Mouse (Mus musculus) embryonic facial prominence, embryonic 13.5 days (tissue): ENCODE measurements around the gene Cald1. TPM values are rescaled to one million over a fixed set of nuclear protein-coding genes. Genes with fewer than 3 reads are reported as not detected.

Experiments
- ATAC-seq: fragments of 200-750 bp; cut with Nextera tagmentation; 2 replicates; pipeline ENCODE4 v1.8.0; 2017; ENCODE audit warnings: low read depth; ENCODE audit not compliant: insufficient number of reproducible peaks, insufficient read depth, low FRiP score, low TSS enrichment
- H3K27ac ChIP-seq: fragments of 300-500 bp; sonication (generic); 2 replicates; pipeline ENCODE4 v1.5.1; 2015; ENCODE audit warnings: moderate library complexity, mild to moderate bottlenecking, inconsistent platforms
- H3K27me3 ChIP-seq: fragments of 300-500 bp; sonication (generic); 2 replicates; pipeline ENCODE4 v1.6.1; 2015; ENCODE audit warnings: mild to moderate bottlenecking, inconsistent platforms
- H3K36me3 ChIP-seq: fragments of 300-500 bp; sonication (generic); 2 replicates; pipeline ENCODE4 v1.6.1; 2015; ENCODE audit warnings: mild to moderate bottlenecking, inconsistent platforms
- H3K4me1 ChIP-seq: fragments of 300-500 bp; sonication (generic); 2 replicates; pipeline ENCODE4 v1.6.1; 2015; ENCODE audit warnings: inconsistent platforms
- H3K4me2 ChIP-seq: fragments of 300-500 bp; sonication (generic); 2 replicates; pipeline ENCODE4 v1.6.1; 2015; ENCODE audit warnings: moderate library complexity, mild to moderate bottlenecking, inconsistent platforms
- H3K4me3 ChIP-seq: fragments of 300-500 bp; sonication (generic); 2 replicates; pipeline ENCODE4 v1.5.1; 2015; ENCODE audit warnings: mild to moderate bottlenecking, inconsistent platforms
- H3K9ac ChIP-seq: fragments of 300-500 bp; sonication (generic); 2 replicates; pipeline ENCODE4 v1.6.1; 2015; ENCODE audit warnings: mild to moderate bottlenecking, inconsistent platforms
- H3K9me3 ChIP-seq: fragments of 300-500 bp; sonication (generic); 2 replicates; pipeline ENCODE4 v1.6.1; 2016; ENCODE audit warnings: inconsistent platforms
- WGBS: fragments of 180-500 bp; shearing (Covaris S2); methylation state at CpG from one replicate; pipeline ENCODE4 v1.1.7; 2015; ENCODE audit warnings: mixed read lengths; 5-methylcytosine and 5-hydroxymethylcytosine counted together
- polyA plus RNA-seq: library from polyadenylated mRNA; unstranded; fragments of >200 nt; fragmentation: Nextera tagmentation; extraction: Ambion mirVana; gene quantifications from 2 replicates; pipeline ENCODE4 v1.2.1, GENCODE M21; 2015

Cald1 gene
- polyA plus RNA-seq, 1 experiment from 2014 or later: 463 TPM

- no peak overlapping the region for H3K9ac ChIP-seq
- no peak for ATAC-seq
- H3K4me1 ChIP-seq: peaks cover 34% of the 10 kb centered on the region
- no peaks in the 10 kb centered on the region for H3K27me3 ChIP-seq
- 53% methylated on average over 4 of the region's 4 CpGs for WGBS
- no peak overlapping the region for H3K4me2 ChIP-seq
- peak overlapping the region; percentile 78 for H3K27ac ChIP-seq
- peaks cover 51% of the 10 kb centered on the region for H3K36me3 ChIP-seq
- H3K9me3 ChIP-seq: no peaks in the 10 kb centered on the region
- H3K4me3 ChIP-seq: no peak overlapping the region
Observed at GRCm38 (mm10) chr6:34743946-34744345, 145.6 kb downstream of the Cald1 start.

GRCm38 (mm10) chr6:34747846-34748245 lies 149.5 kb downstream of the Cald1 start:
- H3K9ac ChIP-seq: no peak overlapping the region
- peaks cover 45% of the 10 kb centered on the region for H3K4me1 ChIP-seq
- 65% methylated on average over 6 of the region's 6 CpGs for WGBS
- no peaks in the 10 kb centered on the region for H3K27me3 ChIP-seq
- H3K4me3 ChIP-seq: no peak overlapping the region
- peaks cover 65% of the 10 kb centered on the region for H3K36me3 ChIP-seq
- no peak overlapping the region for H3K27ac ChIP-seq
- no peak overlapping the region for H3K4me2 ChIP-seq
- H3K9me3 ChIP-seq: no peaks in the 10 kb centered on the region
- no peak for ATAC-seq

GRCm38 (mm10) chr6:34748566-34748965 lies 150.3 kb downstream of the Cald1 start:
- Histone ChIP-seq H3K36me3 (peaks cover 67% of the 10 kb centered on the region), H3K27ac (no peak overlapping the region), H3K9ac (no peak overlapping the region), H3K9me3 (no peaks in the 10 kb centered on the region), H3K4me3 (no peak overlapping the region), H3K4me1 (peaks cover 38% of the 10 kb centered on the region), H3K27me3 (no peaks in the 10 kb centered on the region), H3K4me2 (no peak overlapping the region)
- ATAC-seq: no peak
- 42% methylated on average over 11 of the region's 11 CpGs for WGBS

GRCm38 (mm10) chr6:34749526-34749925 lies 151.2 kb downstream of the Cald1 start:
- peaks cover 32% of the 10 kb centered on the region for H3K4me1 ChIP-seq
- no peak overlapping the region for H3K9ac ChIP-seq
- no peak for ATAC-seq
- peaks cover 66% of the 10 kb centered on the region for H3K36me3 ChIP-seq
- 0 out of 2 replicates have a peak overlapping the region, but pooled peaks have one; percentile 11 for H3K27ac ChIP-seq
- H3K27me3 ChIP-seq: no peaks in the 10 kb centered on the region
- H3K4me2 ChIP-seq: no peak overlapping the region
- 79% methylated on average over 6 of the region's 6 CpGs for WGBS
- H3K9me3 ChIP-seq: no peaks in the 10 kb centered on the region
- H3K4me3 ChIP-seq: no peak overlapping the region

- Histone ChIP-seq H3K4me1 (peaks cover 31% of the 10 kb centered on the region), H3K9me3 (no peaks in the 10 kb centered on the region), H3K27ac (0 out of 2 replicates have a peak overlapping the region, but pooled peaks have one; percentile 28), H3K27me3 (no peaks in the 10 kb centered on the region), H3K9ac (no peak overlapping the region), H3K36me3 (peaks cover 61% of the 10 kb centered on the region), H3K4me3 (no peak overlapping the region), H3K4me2 (no peak overlapping the region)
- 72% methylated on average over 7 of the region's 7 CpGs for WGBS
- ATAC-seq: no peak
Observed at GRCm38 (mm10) chr6:34750487-34751120, 152.3 kb downstream of the Cald1 start.

GRCm38 (mm10) chr6:34751625-34752024 lies 153.3 kb downstream of the Cald1 start:
- H3K27me3 ChIP-seq: no peaks in the 10 kb centered on the region
- H3K9ac ChIP-seq: no peak overlapping the region
- H3K9me3 ChIP-seq: no peaks in the 10 kb centered on the region
- H3K36me3 ChIP-seq: peaks cover 62% of the 10 kb centered on the region
- no peak overlapping the region for H3K4me2 ChIP-seq
- H3K4me1 ChIP-seq: peaks cover 31% of the 10 kb centered on the region
- ATAC-seq: no peak
- no peak overlapping the region for H3K4me3 ChIP-seq
- H3K27ac ChIP-seq: no peak overlapping the region

GRCm38 (mm10) chr6:34754448-34754847 lies 156.1 kb downstream of the Cald1 start:
- Histone ChIP-seq H3K36me3 (peaks cover 67% of the 10 kb centered on the region), H3K27me3 (no peaks in the 10 kb centered on the region), H3K4me1 (peaks cover 7% of the 10 kb centered on the region; the same call in 1 of the 2 replicates), H3K9me3 (no peaks in the 10 kb centered on the region), H3K4me3 (no peak overlapping the region), H3K4me2 (no peak overlapping the region), H3K9ac (no peak overlapping the region), H3K27ac (no peak overlapping the region)
- WGBS: 25% methylated on average over 5 of the region's 5 CpGs
- ATAC-seq: no peak

- WGBS: 91% methylated on average over 2 of the region's 2 CpGs
Observed at GRCm38 (mm10) chr6:34758340-34758739, 160.0 kb downstream of the Cald1 start.

GRCm38 (mm10) chr6:34760023-34760422 lies 161.7 kb downstream of the Cald1 start:
- Histone ChIP-seq H3K27ac (no peak overlapping the region), H3K4me1 (no peaks in the 10 kb centered on the region), H3K4me3 (no peak overlapping the region), H3K9ac (no peak overlapping the region), H3K27me3 (no peaks in the 10 kb centered on the region), H3K4me2 (no peak overlapping the region), H3K9me3 (no peaks in the 10 kb centered on the region), H3K36me3 (peaks cover 96% of the 10 kb centered on the region)
- 42% methylated on average over 4 of the region's 4 CpGs for WGBS
- ATAC-seq: no peak

More at GRCm38 (mm10) chr6:34758340-34758739, 160.0 kb downstream of the Cald1 start:
- no peaks in the 10 kb centered on the region for H3K9me3 ChIP-seq
- H3K36me3 ChIP-seq: peaks cover 79% of the 10 kb centered on the region
- no peak overlapping the region for H3K4me2 ChIP-seq
- H3K9ac ChIP-seq: no peak overlapping the region
- no peak overlapping the region for H3K27ac ChIP-seq
- no peaks in the 10 kb centered on the region for H3K27me3 ChIP-seq
- H3K4me3 ChIP-seq: no peak overlapping the region
- no peak for ATAC-seq
- H3K4me1 ChIP-seq: no peaks in the 10 kb centered on the region

GRCm38 (mm10) chr6:34765721-34766120 lies 167.4 kb downstream of the Cald1 start:
- H3K27me3 ChIP-seq: no peaks in the 10 kb centered on the region
- H3K36me3 ChIP-seq: peaks cover 90% of the 10 kb centered on the region
- no peak overlapping the region for H3K9ac ChIP-seq
- WGBS: 89% methylated on average over 5 of the region's 5 CpGs
- no peaks in the 10 kb centered on the region for H3K9me3 ChIP-seq
- H3K27ac ChIP-seq: no peak overlapping the region
- no peak overlapping the region for H3K4me2 ChIP-seq
- H3K4me3 ChIP-seq: no peak overlapping the region
- H3K4me1 ChIP-seq: no peaks in the 10 kb centered on the region
- ATAC-seq: no peak

- Histone ChIP-seq H3K4me2 (no peak overlapping the region), H3K27ac (no peak overlapping the region), H3K9ac (no peak overlapping the region), H3K36me3 (peaks cover 77% of the 10 kb centered on the region), H3K4me3 (no peak overlapping the region), H3K9me3 (no peaks in the 10 kb centered on the region), H3K4me1 (no peaks in the 10 kb centered on the region), H3K27me3 (no peaks in the 10 kb centered on the region)
- no peak for ATAC-seq
- 83% methylated on average over 2 of the region's 2 CpGs for WGBS
Observed at GRCm38 (mm10) chr6:34769984-34770383, 171.7 kb downstream of the Cald1 start.

GRCm38 (mm10) chr6:34770491-34770890 lies 172.2 kb downstream of the Cald1 start:
- Histone ChIP-seq H3K4me3 (no peak overlapping the region), H3K36me3 (peaks cover 73% of the 10 kb centered on the region), H3K4me1 (no peaks in the 10 kb centered on the region), H3K9ac (no peak overlapping the region), H3K9me3 (no peaks in the 10 kb centered on the region), H3K27me3 (no peaks in the 10 kb centered on the region), H3K27ac (no peak overlapping the region), H3K4me2 (no peak overlapping the region)
- 85% methylated on average over 6 of the region's 6 CpGs for WGBS
- ATAC-seq: no peak
